Mouse (Mus musculus): ENCODE data around the gene Gtf2a1l.

GRCm38 (mm10) chr17:88627150-88627549, 41.3 kb upstream of the Gtf2a1l start:
- no peak for TF ChIP-seq CTCF (IDR thresholded peaks at IDR 0.05; ENCODE audit: borderline replicate concordance, insufficient read depth, low read length)
- TF ChIP-seq POLR2A (IDR thresholded peaks at IDR 0.05; ENCODE audit: low read depth, low read length), result no peak; the same call in 1 of the 2 replicates
